Mouse (Mus musculus): Measurements from ENCODE around the gene Tbx2. TPM values are rescaled to one million over a fixed set of nuclear protein-coding genes. Genes with fewer than 3 reads are reported as not detected.

Gene Tbx2
- polyA plus RNA-seq (2012; rRNA removed), result 2.0 and 2.7 TPM in 2 replicates

DNA sequence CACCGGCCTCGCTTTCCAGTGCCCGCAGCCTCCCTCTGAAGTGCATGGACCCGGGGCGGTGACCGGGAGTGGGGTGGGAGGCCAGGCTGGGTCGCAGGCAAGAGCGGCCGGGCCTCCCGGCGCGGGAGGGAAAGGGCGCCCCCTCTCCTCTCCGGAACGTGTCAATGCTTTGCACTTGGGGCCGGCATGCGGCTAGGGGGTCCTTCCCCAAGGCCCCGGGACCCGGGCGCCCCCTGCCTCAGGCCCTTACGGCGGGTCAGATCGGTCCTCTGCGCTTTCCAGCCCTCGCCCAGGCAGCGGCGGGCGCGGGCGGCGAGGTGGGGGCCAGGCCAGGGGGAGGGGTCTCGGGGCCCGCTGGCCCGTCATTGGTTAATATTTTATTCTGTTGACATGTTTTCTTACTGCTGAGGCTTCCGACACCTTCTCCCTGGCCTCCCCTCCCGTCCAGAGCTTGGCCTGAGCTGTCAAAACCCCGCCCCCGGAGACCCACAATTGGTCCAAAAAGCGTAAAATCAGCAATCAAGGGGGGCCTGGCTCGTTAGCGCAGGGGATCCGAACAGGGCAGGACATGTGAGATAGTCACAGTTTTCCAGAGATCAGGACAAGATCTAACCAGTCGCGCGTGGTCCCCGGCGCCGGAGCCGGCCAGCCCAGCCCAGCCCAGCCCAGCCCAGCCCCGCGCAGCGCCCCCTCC, at the start of gene Tbx2:
Gene Tbx2 (plus strand): TSS at position 321 of the 694 bp plus-strand sequence.

GRCm38 (mm10) chr11:85850233-85850632, 17.9 kb downstream of the Tbx2 start, which contains the start of gene Gm11444:
Gene Gm11444, minus strand, starts transcription at chr11:85850333.

DNA sequence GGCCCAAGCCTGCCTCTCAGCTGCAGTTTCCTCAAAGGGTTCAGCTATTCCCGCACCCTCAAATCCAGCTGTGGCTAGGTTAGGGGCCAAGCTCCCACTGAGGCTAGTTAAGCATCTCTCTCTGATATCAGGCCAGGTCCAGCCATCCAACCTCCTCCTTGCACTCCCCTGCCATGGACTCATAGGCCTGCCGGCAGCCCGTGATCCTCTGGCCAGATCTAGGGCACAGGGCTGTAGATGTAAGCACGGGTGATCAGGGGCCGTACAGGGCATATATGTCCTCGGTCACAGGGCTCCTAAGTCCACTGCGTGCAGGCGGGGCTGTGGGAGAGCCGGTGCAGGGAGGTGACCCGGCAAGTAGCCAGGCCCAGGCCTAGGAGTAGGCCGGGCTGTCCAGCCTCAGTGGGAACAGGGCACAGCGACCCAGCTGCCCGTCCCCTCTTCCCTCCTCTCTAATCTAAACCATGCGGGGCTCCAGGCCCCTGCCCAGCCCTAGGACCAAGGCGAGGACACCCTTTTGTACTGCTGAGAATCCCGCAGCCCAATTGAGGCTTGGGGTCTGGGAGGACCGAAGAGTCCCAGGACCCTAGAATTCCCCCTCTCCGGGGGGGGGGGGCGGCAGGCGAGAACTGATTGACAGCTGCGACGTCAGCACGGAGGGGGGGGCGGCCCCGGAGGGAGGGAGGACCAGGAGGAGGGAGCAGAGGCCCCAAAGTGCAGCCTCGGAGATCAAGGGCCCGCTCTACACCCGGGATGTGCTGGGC, 53.5 kb downstream of the Tbx2 start, which contains the start of gene Tbx4:
Gene Tbx4 (plus strand): TSS at position 758 of the 764 bp plus-strand sequence.

Other genes starting within 250 kb of the Tbx2 start
- not detected in 2 replicates for gene Gm11444, start 17.8 kb downstream of the Tbx2 start, polyA plus RNA-seq (2012; rRNA removed)
- 0.03 and 0.04 TPM in 2 replicates for gene Tbx4, start 53.9 kb downstream of the Tbx2 start, polyA plus RNA-seq (2012; rRNA removed)

Data from liver, embryonic 18 days (tissue).